Mouse (Mus musculus) kidney, embryonic 16.5 days (tissue): ENCODE measurements at regions not wholly inside any gene's neighbourhood (a gene's known extent, or its start where the extent isn't known, plus 50 kb on each side); places are given as distances from the start of the nearest gene placed in this dataset.

Experiments
- ATAC-seq: fragments of 200-750 bp; cut with Nextera tagmentation; 2 replicates; pipeline ENCODE4 v1.8.0; 2017; ENCODE audit warnings: moderate TSS enrichment; ENCODE audit not compliant: low FRiP score, low TSS enrichment
- H3K27ac ChIP-seq: fragments of 300-500 bp; sonication (generic); 2 replicates; pipeline ENCODE4 v1.5.1; 2014; ENCODE audit warnings: low read length
- H3K27me3 ChIP-seq: fragments of 300-500 bp; sonication (generic); 2 replicates; pipeline ENCODE4 v1.6.1; 2014; ENCODE audit warnings: low read length, control low read depth, mixed read lengths; ENCODE audit not compliant: insufficient read depth
- H3K36me3 ChIP-seq: fragments of 300-500 bp; sonication (generic); 2 replicates; pipeline ENCODE4 v1.6.1; 2014; ENCODE audit warnings: low read length, control low read depth, mixed read lengths; ENCODE audit not compliant: insufficient read depth
- H3K4me1 ChIP-seq: fragments of 300-500 bp; sonication (generic); 2 replicates; pipeline ENCODE4 v1.6.1; 2014; ENCODE audit warnings: low read length, control low read depth, mixed read lengths; ENCODE audit not compliant: insufficient read depth
- H3K4me2 ChIP-seq: fragments of 300-500 bp; sonication (generic); replicated peaks from 2 replicates; pipeline ENCODE4 v1.6.1; 2014; ENCODE audit warnings: low read depth, low read length
- H3K4me3 ChIP-seq: fragments of 300-500 bp; sonication (generic); 2 replicates; pipeline ENCODE4 v1.5.1; 2014; ENCODE audit warnings: mild to moderate bottlenecking, low read length
- H3K9ac ChIP-seq: fragments of 300-500 bp; sonication (generic); replicated peaks from 2 replicates; pipeline ENCODE4 v1.6.1; 2014; ENCODE audit warnings: low read length
- H3K9me3 ChIP-seq: fragments of 300-500 bp; sonication (generic); 2 replicates; pipeline ENCODE4 v1.6.1; 2016; ENCODE audit warnings: low read length, control low read depth
- WGBS: fragments of 180-500 bp; shearing (Covaris S2); extraction: QIAGEN DNeasy Blood & Tissue Kit; methylation state at CpG from one replicate; pipeline ENCODE4 v1.1.7; 2014; 5-methylcytosine and 5-hydroxymethylcytosine counted together

- WGBS = 27% methylated on average over 11 of the region's 11 CpGs
- no peak for ATAC-seq
- Histone ChIP-seq H3K4me1 (peaks cover 11% of the 10 kb centered on the region), H3K9ac (peak overlapping the region; percentile 45; the same call in 1 of the 2 replicates), H3K36me3 (no peaks in the 10 kb centered on the region), H3K27ac (0 out of 2 replicates have a peak overlapping the region, but pooled peaks have one; percentile 5), H3K9me3 (peaks cover 11% of the 10 kb centered on the region), H3K4me3 (0 out of 2 replicates have a peak overlapping the region, but pooled peaks have one; percentile 7), H3K4me2 (peak overlapping the region; percentile 35), H3K27me3 (no peaks in the 10 kb centered on the region)
Observed at GRCm38 (mm10) chr9:120708507-120708906, 137.3 kb downstream of the Rpl14 start.

GRCm38 (mm10) chr9:120709146-120709655, 138.0 kb downstream of the Rpl14 start:
- 0 out of 2 replicates have a peak overlapping the region, but pooled peaks have one; percentile 5 for H3K27ac ChIP-seq
- ATAC-seq = no peak
- peaks cover 9% of the 10 kb centered on the region for H3K4me1 ChIP-seq
- H3K9me3 ChIP-seq = peaks cover 11% of the 10 kb centered on the region
- 0 out of 2 replicates have a peak overlapping the region, but pooled peaks have one; percentile 7 for H3K4me3 ChIP-seq
- no peaks in the 10 kb centered on the region for H3K36me3 ChIP-seq
- peak overlapping the region; percentile 45; the same call in 1 of the 2 replicates for H3K9ac ChIP-seq
- 60% methylated on average over 10 of the region's 10 CpGs for WGBS
- 0 out of 2 replicates have a peak overlapping the region, but pooled peaks have one; percentile 35 for H3K4me2 ChIP-seq
- H3K27me3 ChIP-seq = no peaks in the 10 kb centered on the region

- Histone ChIP-seq H3K36me3 (no peaks in the 10 kb centered on the region), H3K9ac (no peak overlapping the region), H3K27ac (no peak overlapping the region), H3K4me3 (no peak overlapping the region), H3K4me1 (peaks cover 8% of the 10 kb centered on the region), H3K27me3 (no peaks in the 10 kb centered on the region), H3K4me2 (no peak overlapping the region), H3K9me3 (peaks cover 11% of the 10 kb centered on the region)
- 98% methylated on average over 2 of the region's 2 CpGs for WGBS
- no peak for ATAC-seq
Observed at GRCm38 (mm10) chr9:120712987-120713386, 141.7 kb downstream of the Rpl14 start.

- Histone ChIP-seq H3K4me3 (no peak overlapping the region), H3K9me3 (peaks cover 11% of the 10 kb centered on the region), H3K4me1 (no peaks in the 10 kb centered on the region), H3K9ac (no peak overlapping the region), H3K36me3 (no peaks in the 10 kb centered on the region), H3K27ac (no peak overlapping the region), H3K27me3 (no peaks in the 10 kb centered on the region), H3K4me2 (no peak overlapping the region)
- ATAC-seq = no peak
- WGBS = 70% methylated on average over 7 of the region's 7 CpGs
Observed at GRCm38 (mm10) chr9:120715665-120716121, 144.4 kb downstream of the Rpl14 start.

- no peak for ATAC-seq
- H3K4me1 ChIP-seq = no peaks in the 10 kb centered on the region
- no peak overlapping the region for H3K4me3 ChIP-seq
- no peak overlapping the region for H3K27ac ChIP-seq
- no peaks in the 10 kb centered on the region for H3K27me3 ChIP-seq
- H3K36me3 ChIP-seq = no peaks in the 10 kb centered on the region
- 93% methylated on average over 3 of the region's 3 CpGs for WGBS
- H3K9me3 ChIP-seq = no peaks in the 10 kb centered on the region
- H3K9ac ChIP-seq = no peak overlapping the region
- no peak overlapping the region for H3K4me2 ChIP-seq
Observed at GRCm38 (mm10) chr9:120718812-120719211, 147.6 kb downstream of the Rpl14 start.

- Histone ChIP-seq H3K36me3 (no peaks in the 10 kb centered on the region), H3K9ac (no peak overlapping the region), H3K27ac (no peak overlapping the region), H3K4me1 (no peaks in the 10 kb centered on the region), H3K4me3 (no peak overlapping the region), H3K9me3 (no peaks in the 10 kb centered on the region), H3K27me3 (no peaks in the 10 kb centered on the region), H3K4me2 (no peak overlapping the region)
- no peak for ATAC-seq
- WGBS = 84% methylated on average over 9 of the region's 9 CpGs
Observed at GRCm38 (mm10) chr9:120721451-120722123, 150.3 kb downstream of the Rpl14 start.

GRCm38 (mm10) chr9:120723026-120723425, 151.8 kb downstream of the Rpl14 start:
- H3K36me3 ChIP-seq = no peaks in the 10 kb centered on the region
- no peak overlapping the region for H3K4me3 ChIP-seq
- no peaks in the 10 kb centered on the region for H3K9me3 ChIP-seq
- H3K27ac ChIP-seq = no peak overlapping the region
- H3K4me2 ChIP-seq = no peak overlapping the region
- ATAC-seq = no peak
- WGBS = 83% methylated on average over 5 of the region's 5 CpGs
- H3K27me3 ChIP-seq = no peaks in the 10 kb centered on the region
- no peak overlapping the region for H3K9ac ChIP-seq
- no peaks in the 10 kb centered on the region for H3K4me1 ChIP-seq

- H3K4me3 ChIP-seq = no peak overlapping the region
- no peaks in the 10 kb centered on the region for H3K36me3 ChIP-seq
- WGBS = 46% methylated on average over 8 of the region's 8 CpGs
- H3K4me1 ChIP-seq = peaks cover 26% of the 10 kb centered on the region
- peaks cover 7% of the 10 kb centered on the region; the same call in 1 of the 2 replicates for H3K9me3 ChIP-seq
- ATAC-seq = no peak
- H3K27ac ChIP-seq = no peak overlapping the region
- H3K27me3 ChIP-seq = no peaks in the 10 kb centered on the region
- no peak overlapping the region for H3K4me2 ChIP-seq
- peak overlapping the region; percentile 23; the same call in 1 of the 2 replicates for H3K9ac ChIP-seq
Observed at GRCm38 (mm10) chr9:120731952-120732622, 160.8 kb downstream of the Rpl14 start.

GRCm38 (mm10) chr9:120732650-120733293, 161.5 kb downstream of the Rpl14 start:
- Histone ChIP-seq H3K27me3 (no peaks in the 10 kb centered on the region), H3K27ac (no peak overlapping the region), H3K36me3 (no peaks in the 10 kb centered on the region), H3K9ac (peak overlapping the region; percentile 23; the same call in 1 of the 2 replicates), H3K4me1 (peaks cover 26% of the 10 kb centered on the region), H3K9me3 (peaks cover 7% of the 10 kb centered on the region; the same call in 1 of the 2 replicates), H3K4me2 (no peak overlapping the region), H3K4me3 (no peak overlapping the region)
- ATAC-seq = no peak
- WGBS = 47% methylated on average over 14 of the region's 14 CpGs
